ENCODE assay signal across 10 mouse cellular contexts in the genomic region with DNA sequence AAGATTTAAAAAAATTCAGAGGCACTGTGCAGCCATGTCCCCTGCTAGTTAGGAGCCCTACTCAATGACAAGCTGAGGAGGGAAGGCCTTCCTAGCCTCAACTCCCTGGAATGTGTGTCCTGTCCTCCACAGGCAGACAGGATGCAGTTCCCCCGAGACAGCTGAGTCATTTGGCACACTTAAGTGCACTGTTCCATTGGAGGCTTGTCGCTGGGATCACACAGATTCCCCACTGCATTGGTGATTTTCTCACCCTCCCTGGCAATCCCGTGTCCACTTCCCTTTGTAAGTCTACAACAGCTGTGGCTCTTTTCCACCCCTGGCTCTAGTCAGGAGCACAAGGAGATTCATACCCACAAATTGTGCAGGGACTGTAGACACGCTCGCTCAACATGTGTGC. TPM values are rescaled to one million over a fixed set of nuclear protein-coding genes. Genes with fewer than 3 reads are reported as not detected.
A peak's percentile ranks its signal among the peaks of the same experiment; 100 is the strongest.
DNase-seq lines count a peak whose midpoint lies in the region; ATAC-seq lines count a peak whose summit lies in the region.
"Had no signal": no experiment of that assay in that cellular context is flagged by ENCODE, and none has a peak within 500 bp of the region (broad histone marks: within the 10 kb centered on the region; RNA-seq: fewer than 3 reads in every experiment).

No protein-coding gene starts in this region.

- no peak overlapping the region for H3K4me2 ChIP-seq in midbrain, embryonic 11.5 days
- H3K4me2 ChIP-seq: lung, embryonic 15.5 days had no signal

- no peaks in the 10 kb centered on the region for H3K27me3 ChIP-seq in midbrain, embryonic 11.5 days (ENCODE audit: control insufficient read depth, insufficient read depth, low read length)
- H3K27me3 ChIP-seq: lung, embryonic 15.5 days had no signal

- 77% methylated on average over 5 of the region's 5 CpGs for whole genome bisulfite sequencing in midbrain, embryonic 11.5 days

- peak; percentile 70 for DNase-seq in adrenal gland, adult 2 months
- no peak for DNase-seq in adrenal gland, adult 18-20 months (ENCODE audit: low spot score in 2 of 2)
- DNase-seq in urinary bladder, postnatal 14 days (ENCODE audit: low spot score): peak; percentile 53
- DNase-seq in urinary bladder, postnatal 25 days (ENCODE audit: low spot score): no peak
- DNase-seq in heart, postnatal 14 days: peak; percentile 65 to 66
- peak; percentile 48 for DNase-seq in telencephalon, adult 2 months (ENCODE audit: low read depth, low spot score)
- DNase-seq in cerebellum, adult 8-10 months: no peak
- no peak for DNase-seq in midbrain, embryonic 11.5 days (ENCODE audit: low spot score, missing footprints)
- DNase-seq: thymus, postnatal 14 days had no signal

- H3K27ac ChIP-seq in midbrain, embryonic 11.5 days (ENCODE audit: low read depth, low read length): no peak overlapping the region
- H3K27ac ChIP-seq: lung, embryonic 15.5 days had no signal

- intact Hi-C loops in heart, postnatal 14 days (cut with DNase I): no loop called here

- no peaks in the 10 kb centered on the region for H3K36me3 ChIP-seq in midbrain, embryonic 11.5 days (ENCODE audit: control insufficient read depth, insufficient read depth, low read length)
- H3K36me3 ChIP-seq: lung, embryonic 15.5 days had no signal

- no peak for ATAC-seq in midbrain, embryonic 11.5 days (ENCODE audit: low FRiP score)

- H3K4me3 ChIP-seq in midbrain, embryonic 11.5 days (ENCODE audit: low read depth, low read length): no peak overlapping the region
- H3K4me3 ChIP-seq: lung, embryonic 15.5 days had no signal

- no peaks in the 10 kb centered on the region for H3K4me1 ChIP-seq in midbrain, embryonic 11.5 days (ENCODE audit: control insufficient read depth, insufficient read depth, low read length)
- H3K4me1 ChIP-seq: lung, embryonic 15.5 days had no signal

- no peaks in the 10 kb centered on the region for H3K9me3 ChIP-seq in midbrain, embryonic 11.5 days (ENCODE audit: control insufficient read depth, low read length)
- H3K9me3 ChIP-seq: lung, embryonic 15.5 days had no signal

- no peak overlapping the region for H3K9ac ChIP-seq in midbrain, embryonic 11.5 days (ENCODE audit: low read length)
- H3K9ac ChIP-seq: lung, embryonic 15.5 days had no signal

RNA-seq across cellular contexts. Expression of a gene that starts 14.1 kb away (rescaled TPM):
- total RNA-seq in adrenal gland, adult 2 months (2021): 100 to 1,000 TPM; 346 to 422 TPM
- polyA plus RNA-seq in adrenal gland, adult 2 months (2012; rRNA removed): 543 and 654 TPM in 2 replicates
- total RNA-seq in adrenal gland, adult 18-20 months (2021): 100 to 1,000 TPM; 289 to 343 TPM
- total RNA-seq in heart, postnatal 14 days (2021): 100 to 1,000 TPM; 246 to 265 TPM
- polyA plus RNA-seq in midbrain, embryonic 11.5 days (2014; fragmentation: Nextera tagmentation; extraction: Ambion mirVana): 37.8 and 46.3 TPM in 2 replicates

Comparison
In these comparisons a context has a peak if more than half of its experiments do, and no peak if none do; other contexts are left out.
1. DNase-seq: peak in adrenal gland, adult 2 months (single experiment), urinary bladder, postnatal 14 days (single experiment), heart, postnatal 14 days (2 of 2) and telencephalon, adult 2 months (single experiment); none in adrenal gland, adult 18-20 months (0 of 2), urinary bladder, postnatal 25 days (single experiment), cerebellum, adult 8-10 months (single experiment) and midbrain, embryonic 11.5 days (single experiment).